Comparison of ENCODE assay signal across 31 mouse cellular contexts in the genomic region with DNA sequence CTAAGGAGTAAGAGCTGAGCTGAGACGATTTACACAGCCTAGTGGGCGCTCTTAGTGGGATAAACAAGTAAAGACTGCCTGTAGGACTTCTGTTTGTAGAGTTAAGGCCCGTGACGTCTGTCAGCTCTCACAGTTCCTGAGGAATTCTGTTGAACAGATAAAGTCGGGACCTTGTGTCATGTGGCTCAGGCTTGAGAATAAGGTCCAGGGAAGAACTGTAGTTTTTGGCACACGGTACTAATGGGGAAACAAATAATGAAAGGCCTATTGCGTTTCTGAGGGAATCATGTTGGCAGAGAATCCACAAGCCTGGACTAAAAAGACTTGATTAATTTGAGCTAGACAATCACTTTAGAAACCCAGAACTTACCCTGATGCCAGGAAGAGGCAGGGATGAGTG.
A peak's percentile ranks its signal among the peaks of the same experiment; 100 is the strongest.
DNase-seq lines count a peak whose midpoint lies in the region; ATAC-seq and TF ChIP-seq lines count a peak whose summit lies in the region.
"Had no signal": no experiment of that assay in that cellular context is flagged by ENCODE, and none has a peak within 500 bp of the region (broad histone marks: within the 10 kb centered on the region; RNA-seq: fewer than 3 reads in every experiment).

No protein-coding gene starts in this region.

- no peak for TF ChIP-seq RAD21 in CH12.LX (IDR thresholded peaks at IDR 0.05; ENCODE audit: low read depth, low read length)

- H3K4me2 ChIP-seq in heart, embryonic 16.5 days (ENCODE audit: low read depth, low read length), result no peak overlapping the region
- H3K4me2 ChIP-seq in CH12.LX (ENCODE audit: insufficient read depth, low read depth, poor library complexity, severe bottlenecking), result peak overlapping the region; percentile 30; the same call in 1 of the 2 replicates
- H3K4me2 ChIP-seq: embryonic facial prominence, embryonic 12.5 days; heart, embryonic 11.5 days; hindbrain, embryonic 12.5 days; limb, embryonic 12.5 days; liver, embryonic 12.5 days; neural tube, embryonic 13.5 days had no signal

- no peak overlapping the region for H3K4me3 ChIP-seq in heart, embryonic 16.5 days (ENCODE audit: low read length)
- H3K4me3 ChIP-seq in liver, adult 2 months (ENCODE audit: insufficient read depth, low read depth, low read length), result no peak overlapping the region
- no peak overlapping the region for H3K4me3 ChIP-seq in CH12.LX (replicated peaks in 1 of 3; ENCODE audit: low read depth in 2 of 3, low read length in 2 of 3, poor library complexity in 1 of 3)
- H3K4me3 ChIP-seq: embryonic facial prominence, embryonic 12.5 days; gastrocnemius, adult 2 months; hindbrain, embryonic 12.5 days; left cerebral cortex, adult 2 months; limb, embryonic 12.5 days; liver, embryonic 12.5 days; midbrain, embryonic 10.5 days; neural tube, embryonic 13.5 days had no signal

- no peak for TF ChIP-seq EP300 in CH12.LX (IDR thresholded peaks at IDR 0.05; ENCODE audit: low read length)

- TF ChIP-seq CTCF in liver, adult 2 months (IDR thresholded peaks at IDR 0.05; ENCODE audit: low read depth, low read length), result no peak
- TF ChIP-seq CTCF in CH12.LX (conservative IDR thresholded peaks at IDR 0.05 in 1 of 2, IDR thresholded peaks at IDR 0.05 in 1 of 2; ENCODE audit: low read depth in 2 of 2, low read length in 2 of 2), result no peak

- TF ChIP-seq POLR2A in liver, adult 2 months (IDR thresholded peaks at IDR 0.05; ENCODE audit: extremely low read depth, insufficient read depth, low read length), result no peak
- no peak for TF ChIP-seq POLR2A in CH12.LX (IDR thresholded peaks at IDR 0.05; ENCODE audit: low read depth, low read length)

- 0 out of 2 replicates have a peak, but pooled peaks have one; percentile 52 for ATAC-seq in heart, embryonic 16.5 days (replicated peaks; ENCODE audit: extremely low read depth, insufficient read depth, low FRiP score)
- ATAC-seq: forebrain, embryonic 16.5 days; inflammation-experienced regulatory T-cells, adult 6 months; liver, embryonic 12.5 days; liver, postnatal 0 days; midbrain, embryonic 16.5 days had no signal

- no peaks in the 10 kb centered on the region for H3K9me3 ChIP-seq in heart, embryonic 16.5 days (replicated peaks; ENCODE audit: control insufficient read depth, low read length)
- no peaks in the 10 kb centered on the region for H3K9me3 ChIP-seq in CH12.LX (replicated peaks; ENCODE audit: low read length)
- H3K9me3 ChIP-seq: embryonic facial prominence, embryonic 12.5 days; hindbrain, embryonic 12.5 days; limb, embryonic 12.5 days; liver, embryonic 12.5 days; midbrain, embryonic 10.5 days; neural tube, embryonic 13.5 days had no signal

- intact Hi-C loops in heart, postnatal 25 days (cut with DNase I), result no loop called here

- WGBS in heart, embryonic 16.5 days, result 48% methylated on average over 7 of the region's 7 CpGs
- 43% methylated on average over 7 of the region's 7 CpGs for WGBS in liver, adult 2 months

- DNase-seq in heart, adult 11 months, result peak; percentile 78
- DNase-seq in heart, adult 18-20 months, result no peak
- DNase-seq in heart, postnatal 25 days (ENCODE audit: low spot score), result no peak
- peak; percentile 16 for DNase-seq in liver, adult 2 months (ENCODE audit: extremely low read depth, low read depth, low spot score)
- DNase-seq in liver, result no peak
- no peak for DNase-seq in CH12.LX (ENCODE audit: extremely low read depth)
- no peak for DNase-seq in urinary bladder, postnatal 25 days (ENCODE audit: low spot score)
- DNase-seq: adrenal gland, postnatal 14 days; cerebellum, adult 11-12 months; cerebellum, adult 9-11 months; embryo, embryonic 11 days; gastrocnemius, adult 2 months; gastrocnemius, postnatal 36 days; kidney, adult 11 months; kidney, postnatal 14 days; liver, postnatal 0 days; lung, postnatal 14 days; right cerebral cortex, postnatal 4 days; thymus, postnatal 4 days had no signal

- no peaks in the 10 kb centered on the region for H3K79me2 ChIP-seq in liver, adult 2 months (ENCODE audit: control insufficient read depth, insufficient read depth, low read length)
- H3K79me2 ChIP-seq in CH12.LX (replicated peaks; ENCODE audit: control insufficient read depth, extremely low read depth, insufficient read depth, poor library complexity, severe bottlenecking), result no peaks in the 10 kb centered on the region

- H3K36me3 ChIP-seq in heart, embryonic 16.5 days (ENCODE audit: control insufficient read depth, insufficient read depth), result no peaks in the 10 kb centered on the region
- no peaks in the 10 kb centered on the region for H3K36me3 ChIP-seq in liver, adult 2 months (ENCODE audit: control insufficient read depth, insufficient read depth, low read length)
- peaks cover 0 to 11% of the 10 kb centered on the region in 2 experiments for H3K36me3 ChIP-seq in CH12.LX (replicated peaks in 1 of 2; ENCODE audit: control insufficient read depth in 1 of 2, insufficient read depth in 1 of 2, low read length in 1 of 2)
- H3K36me3 ChIP-seq: hindbrain, embryonic 12.5 days; liver, embryonic 12.5 days; neural tube, embryonic 13.5 days had no signal

- in situ Hi-C loops in CH12.LX (cut with MboI; ENCODE audit: low pct_ligation_motif_present, low pct_unique_long_range_greater_than_20kb, low sequenced_read_pairs), result loop anchor here (25.0 kb wide), 1 partner anchor 181 kb away; no protein-coding TSS in a partner anchor

- dilution Hi-C loops in CH12.LX (cut with MboI; ENCODE audit: extremely low pct_ligation_motif_present, extremely low pct_unique_long_range_greater_than_20kb, low sequenced_read_pairs), result no loop called here

- no peak overlapping the region for H3K9ac ChIP-seq in heart, embryonic 16.5 days (ENCODE audit: low read length)
- H3K9ac ChIP-seq in liver, adult 2 months (ENCODE audit: low read depth, low read length), result no peak overlapping the region
- H3K9ac ChIP-seq in CH12.LX (ENCODE audit: insufficient read depth, low read depth), result no peak overlapping the region
- H3K9ac ChIP-seq: embryonic facial prominence, embryonic 12.5 days; hindbrain, embryonic 12.5 days; limb, embryonic 12.5 days; liver, embryonic 12.5 days; liver, postnatal 0 days; neural tube, embryonic 13.5 days had no signal

- no peaks in the 10 kb centered on the region for H3K27me3 ChIP-seq in heart, embryonic 16.5 days (ENCODE audit: control insufficient read depth, insufficient read depth, low read length)
- H3K27me3 ChIP-seq in liver, adult 2 months (ENCODE audit: control insufficient read depth, insufficient read depth, low read length), result no peaks in the 10 kb centered on the region
- H3K27me3 ChIP-seq in CH12.LX (replicated peaks), result no peaks in the 10 kb centered on the region
- H3K27me3 ChIP-seq: embryonic facial prominence, embryonic 12.5 days; hindbrain, embryonic 12.5 days; limb, embryonic 12.5 days; liver, embryonic 12.5 days; neural tube, embryonic 13.5 days had no signal

- peaks cover 12% of the 10 kb centered on the region for H3K4me1 ChIP-seq in heart, embryonic 16.5 days (ENCODE audit: control insufficient read depth, insufficient read depth, low read length)
- H3K4me1 ChIP-seq in liver, adult 2 months (ENCODE audit: control insufficient read depth, insufficient read depth, low read length), result no peaks in the 10 kb centered on the region; the same call in 1 of the 2 replicates
- H3K4me1 ChIP-seq in CH12.LX (ENCODE audit: control insufficient read depth in 1 of 2, insufficient read depth in 2 of 2), result peaks cover 11 to 24% of the 10 kb centered on the region in 2 experiments
- H3K4me1 ChIP-seq: embryonic facial prominence, embryonic 12.5 days; hindbrain, embryonic 12.5 days; limb, embryonic 12.5 days; liver, embryonic 12.5 days; midbrain, embryonic 10.5 days; neural tube, embryonic 13.5 days had no signal

- no peak overlapping the region for H3K27ac ChIP-seq in heart, embryonic 16.5 days (ENCODE audit: low read length)
- no peak overlapping the region for H3K27ac ChIP-seq in liver, adult 2 months (replicated peaks; ENCODE audit: insufficient read depth, low read depth, low read length)
- no peak overlapping the region for H3K27ac ChIP-seq in CH12.LX (ENCODE audit: insufficient read depth, low read depth)
- H3K27ac ChIP-seq: embryonic facial prominence, embryonic 12.5 days; gastrocnemius, adult 2 months; hindbrain, embryonic 12.5 days; left cerebral cortex, adult 2 months; limb, embryonic 12.5 days; liver, embryonic 12.5 days; midbrain, embryonic 10.5 days; neural tube, embryonic 13.5 days had no signal

TF ChIP-seq in CH12.LX, 34 proteins besides CTCF, POLR2A, EP300 and RAD21:
- no peak for TF ChIP-seq USF1 (IDR thresholded peaks at IDR 0.05; ENCODE audit: low read depth, low read length)
- no peak for TF ChIP-seq HCFC1 (IDR thresholded peaks at IDR 0.05; ENCODE audit: low read depth, low read length)
- no peak for TF ChIP-seq JUND (conservative IDR thresholded peaks at IDR 0.05; ENCODE audit: low read depth, low read length)
- TF ChIP-seq TCF12 (IDR thresholded peaks at IDR 0.05; ENCODE audit: low read depth, low read length), result no peak
- TF ChIP-seq IRF4 (IDR thresholded peaks at IDR 0.05; ENCODE audit: low read depth, low read length), result no peak
- no peak for TF ChIP-seq KAT2A (IDR thresholded peaks at IDR 0.05; ENCODE audit: insufficient replicate concordance, low read length)

Comparison
In these comparisons a context has a peak if more than half of its experiments do, and no peak if none do; other contexts are left out.
1. DNase-seq: peak in heart, adult 11 months (single experiment) and liver, adult 2 months (single experiment); none in heart, adult 18-20 months (0 of 2), heart, postnatal 25 days (single experiment), liver (single experiment), CH12.LX (single experiment) and urinary bladder, postnatal 25 days (single experiment).